Mouse (Mus musculus) testis, postnatal 14 days (tissue): ENCODE data around the gene Mfap5.
"Not testable (repeated sequence)": the region's sequence is repeated elsewhere in the genome, so short reads cannot be mapped to it uniquely, and the experiment has no call there.

Source experiments
- DNase-seq: peaks from one replicate; pipeline ENCODE4 v3.0.0; 2021; ENCODE audit warnings: low spot score

Gene Mfap5

DNA sequence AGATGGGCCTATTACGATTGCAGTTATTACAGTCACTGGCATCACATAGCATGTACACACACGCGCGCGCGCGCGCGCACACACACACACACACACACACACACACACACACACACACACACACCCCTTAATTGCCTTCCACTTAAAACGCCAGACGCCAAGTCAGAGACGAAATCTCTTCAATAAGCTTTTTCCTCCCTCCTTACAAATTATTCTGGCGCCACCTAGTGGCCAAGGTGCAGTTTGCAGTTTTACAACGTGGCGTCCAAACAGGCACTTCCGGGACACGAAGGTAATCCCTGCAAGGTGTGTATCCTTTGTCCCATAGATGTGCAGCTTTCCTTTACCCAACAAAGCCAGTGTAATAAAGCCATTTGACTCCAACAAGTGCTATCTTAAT, 54.8 kb downstream of the Mfap5 start:
- peak; percentile 63 for DNase-seq

DNA sequence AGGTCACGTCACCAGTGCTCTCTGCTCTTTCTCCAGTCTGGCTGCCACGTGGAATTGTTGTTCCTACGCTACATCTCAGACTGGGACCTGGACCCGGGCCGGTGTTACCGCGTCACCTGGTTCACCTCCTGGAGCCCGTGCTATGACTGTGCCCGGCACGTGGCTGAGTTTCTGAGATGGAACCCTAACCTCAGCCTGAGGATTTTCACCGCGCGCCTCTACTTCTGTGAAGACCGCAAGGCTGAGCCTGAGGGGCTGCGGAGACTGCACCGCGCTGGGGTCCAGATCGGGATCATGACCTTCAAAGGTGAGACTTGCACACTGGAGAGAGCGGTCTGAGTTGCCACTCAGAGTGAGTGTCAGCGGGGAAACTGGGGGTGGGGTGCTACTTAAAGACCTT, 55.4 kb downstream of the Mfap5 start:
- no peak for DNase-seq

DNA sequence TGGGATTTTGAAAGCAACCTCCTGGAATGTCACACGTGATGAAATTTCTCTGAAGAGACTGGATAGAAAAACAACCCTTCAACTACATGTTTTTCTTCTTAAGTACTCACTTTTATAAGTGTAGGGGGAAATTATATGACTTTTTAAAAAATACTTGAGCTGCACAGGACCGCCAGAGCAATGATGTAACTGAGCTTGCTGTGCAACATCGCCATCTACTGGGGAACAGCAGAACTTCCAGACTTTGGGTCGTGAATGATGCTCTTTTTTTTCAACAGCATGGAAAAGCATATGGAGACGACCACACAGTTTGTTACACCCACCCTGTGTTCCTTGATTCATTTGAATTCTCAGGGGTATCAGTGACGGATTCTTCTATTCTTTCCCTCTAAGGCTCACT, 56.8 kb downstream of the Mfap5 start:
- peak; percentile 21 for DNase-seq

DNA sequence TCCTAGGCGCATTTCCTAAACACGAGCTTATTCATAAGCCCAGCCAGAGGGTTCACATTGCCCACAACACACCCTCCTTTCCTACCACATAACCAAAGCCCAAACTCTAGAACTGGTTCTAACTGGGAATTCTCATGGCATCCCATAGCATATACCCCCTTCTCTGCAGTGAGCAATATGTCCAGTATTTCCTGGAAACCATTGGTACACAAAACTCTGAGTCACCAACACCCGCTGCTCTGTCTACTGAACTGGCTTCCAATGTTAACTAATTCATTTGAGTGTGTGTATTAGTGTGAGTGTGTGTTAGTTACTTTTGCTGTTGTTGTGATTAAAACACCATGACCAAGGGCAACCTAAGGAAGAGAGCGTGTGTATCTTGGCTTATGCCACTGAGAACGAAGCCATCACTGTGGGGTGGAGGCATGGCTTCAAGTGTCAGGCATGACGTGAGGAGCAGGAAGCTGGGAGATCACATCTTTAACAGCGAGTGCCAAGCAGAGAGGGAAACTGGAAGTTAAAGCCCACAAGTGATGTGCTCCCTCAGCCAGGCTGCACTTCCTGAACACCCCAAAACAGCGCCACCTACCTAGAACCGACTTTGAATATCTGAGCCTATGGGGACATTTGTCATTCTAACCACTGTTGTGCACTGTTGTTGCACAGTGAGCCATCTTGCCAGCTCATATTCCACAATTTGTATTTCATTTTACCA, 59.6 kb downstream of the Mfap5 start:
- DNase-seq, result no peak

DNA sequence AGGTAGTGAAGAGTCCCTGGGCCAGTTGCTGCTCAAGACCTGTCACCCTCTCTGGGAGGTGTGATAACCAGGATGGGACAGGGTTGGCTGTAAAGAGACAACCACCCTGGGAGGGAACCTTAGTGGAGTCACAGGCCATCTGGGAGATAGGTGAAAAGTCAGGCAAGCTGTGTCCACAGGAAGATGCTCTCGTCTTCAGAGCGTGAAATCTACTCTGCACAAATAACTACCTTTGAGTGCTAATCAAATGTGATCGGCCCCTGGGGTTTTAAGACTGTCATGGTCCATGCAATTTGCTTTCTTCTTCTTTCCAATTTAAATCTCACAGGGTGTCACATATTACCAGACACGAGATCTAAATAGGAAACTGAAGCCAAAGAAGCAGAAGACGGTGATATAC, 63.5 kb downstream of the Mfap5 start:
- DNase-seq, result no peak

DNA sequence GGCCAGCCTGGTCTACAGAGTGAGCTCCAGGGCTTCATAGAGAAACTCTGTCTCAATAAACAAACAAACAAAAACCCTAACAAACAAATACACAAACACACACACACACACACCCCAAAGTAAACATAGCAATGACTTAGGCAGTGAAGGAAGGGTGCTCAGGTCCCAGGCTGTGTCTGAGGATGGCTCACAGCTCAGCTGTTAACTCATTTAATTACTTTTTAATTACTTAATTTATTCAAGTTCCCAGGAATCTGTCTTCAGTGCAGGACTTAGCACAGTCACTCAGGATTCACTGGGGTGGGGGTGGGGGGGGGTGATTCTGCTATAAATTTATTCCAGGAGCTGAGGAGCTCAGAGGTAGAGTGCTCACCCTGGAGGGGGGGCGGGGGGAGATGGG, 64.1 kb downstream of the Mfap5 start:
- DNase-seq, result no peak

DNA sequence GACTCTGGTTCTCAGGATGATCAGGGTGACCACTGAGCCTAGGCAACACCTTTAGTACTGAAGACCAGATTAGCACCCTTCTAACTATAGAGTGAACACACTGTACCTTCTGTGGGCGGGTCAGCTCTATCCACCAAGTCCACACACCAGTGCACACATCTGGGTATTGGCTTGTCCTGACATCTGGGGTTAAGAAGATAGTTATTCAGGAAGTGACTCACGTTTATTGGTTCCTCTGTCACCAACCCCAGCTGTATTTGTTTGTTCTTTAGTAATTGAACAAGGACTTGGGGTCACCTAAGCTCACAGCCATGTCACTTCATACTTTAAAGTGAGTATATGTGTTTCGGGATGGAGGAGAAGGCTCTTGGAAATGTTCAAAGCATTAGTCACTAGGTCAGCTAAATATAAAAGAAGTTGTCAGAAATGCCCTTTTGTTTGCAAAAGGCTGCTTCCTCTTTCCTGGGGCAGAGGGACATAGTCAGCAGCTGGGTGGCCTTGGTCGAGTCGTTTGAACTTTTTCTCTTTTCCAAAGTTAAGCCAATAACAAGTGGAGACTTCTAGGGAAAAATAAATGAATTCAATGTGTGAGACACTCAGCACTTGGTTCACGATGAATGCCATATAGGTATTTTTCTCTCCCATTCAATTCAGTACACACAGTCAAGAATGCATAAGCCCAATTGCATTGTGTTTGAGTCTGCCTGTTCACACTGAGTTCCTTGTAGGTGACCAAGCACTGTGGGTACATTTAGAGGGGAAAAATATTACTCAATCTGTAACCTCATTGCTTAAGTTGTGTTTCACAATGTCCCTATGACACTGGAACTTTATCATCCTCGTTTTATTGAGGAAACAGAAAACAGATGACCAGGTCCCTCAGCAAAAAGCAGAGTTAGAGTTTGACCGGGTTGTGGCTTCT, 65.3 kb downstream of the Mfap5 start:
- no peak for DNase-seq

DNA sequence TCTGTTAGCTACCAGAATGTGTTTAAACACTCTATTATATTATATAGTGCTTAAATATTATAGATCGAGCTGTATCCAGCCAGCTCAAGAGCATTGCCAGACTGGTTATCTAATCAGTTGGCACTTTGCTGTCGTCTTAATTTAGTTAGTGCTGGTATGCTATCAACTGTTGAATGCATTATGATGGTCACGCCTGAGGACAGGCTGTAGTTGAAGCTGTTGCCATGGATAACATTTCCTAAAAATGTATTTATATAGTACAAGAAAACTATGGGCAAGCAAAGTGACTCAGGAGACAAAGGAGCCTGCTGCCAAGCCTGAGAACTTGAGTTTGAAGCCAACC, 65.9 kb downstream of the Mfap5 start:
- DNase-seq, result no peak

DNA sequence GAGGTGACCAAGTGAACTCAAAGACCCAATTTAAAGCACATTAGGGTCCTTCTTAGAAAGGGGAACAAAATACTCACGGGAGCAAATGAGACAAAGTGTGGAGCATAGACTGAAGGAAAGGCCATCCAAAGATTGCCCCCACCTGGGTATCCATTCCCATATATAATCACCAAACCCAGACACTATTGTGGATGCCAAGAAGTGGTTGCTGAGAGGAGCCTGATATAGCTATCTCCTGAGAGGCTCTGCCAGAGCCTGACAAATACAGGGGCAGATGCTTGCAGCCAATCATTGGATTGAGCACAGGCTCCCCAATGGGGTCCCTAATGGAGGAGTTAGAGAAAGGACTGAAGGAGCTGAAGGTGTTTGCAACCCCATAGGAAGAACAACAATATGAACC, 69.4 kb downstream of the Mfap5 start:
- not testable (repeated sequence) for DNase-seq

DNA sequence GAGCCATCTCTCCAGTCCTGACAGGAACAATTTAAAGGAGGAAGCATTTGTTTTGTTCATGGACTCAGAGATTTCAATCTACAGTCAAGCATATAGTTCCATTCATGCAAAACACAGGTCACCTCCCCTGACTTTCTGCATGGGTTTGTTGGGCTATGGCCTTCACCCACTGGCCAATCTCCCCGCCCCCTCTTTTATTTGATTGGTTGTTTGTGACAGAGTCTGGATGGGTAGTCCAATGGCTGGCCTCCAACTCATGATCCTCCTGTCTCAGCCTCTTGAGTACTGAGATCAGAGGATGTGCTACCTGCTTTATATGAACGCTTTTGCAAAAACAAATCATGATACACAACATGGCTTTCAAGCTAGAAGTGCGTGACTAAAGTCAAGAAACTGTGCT, 71.4 kb downstream of the Mfap5 start:
- DNase-seq, result no peak
